Mouse (Mus musculus) liver, embryonic 13.5 days (tissue): ENCODE results near the gene Rbm38. TPM values are rescaled to one million over a fixed set of nuclear protein-coding genes. Genes with fewer than 3 reads are reported as not detected.

Experiments used
- ATAC-seq: fragments of 200-750 bp; cut with Nextera tagmentation; 2 replicates; pipeline ENCODE4 v1.8.0; 2017; ENCODE audit warnings: low read depth, mild to moderate bottlenecking, moderate number of reproducible peaks, moderate library complexity
- DNase-seq: peaks from one replicate; pipeline ENCODE4 v3.0.0; 2022
- H3K27ac ChIP-seq: fragments of 300-500 bp; sonication (generic); 2 replicates; pipeline ENCODE4 v1.5.1; 2015; ENCODE audit warnings: moderate library complexity, mild to moderate bottlenecking, inconsistent platforms
- H3K27me3 ChIP-seq: fragments of 300-500 bp; sonication (generic); 2 replicates; pipeline ENCODE4 v1.6.1; 2015; ENCODE audit warnings: mild to moderate bottlenecking, inconsistent platforms
- H3K36me3 ChIP-seq: fragments of 300-500 bp; sonication (generic); 2 replicates; pipeline ENCODE4 v1.6.1; 2015; ENCODE audit warnings: mild to moderate bottlenecking, inconsistent platforms
- H3K4me1 ChIP-seq: fragments of 300-500 bp; sonication (generic); replicated peaks from 2 replicates; pipeline ENCODE4 v1.6.1; 2015; ENCODE audit warnings: inconsistent platforms
- H3K4me2 ChIP-seq: fragments of 300-500 bp; sonication (generic); 2 replicates; pipeline ENCODE4 v1.6.1; 2015; ENCODE audit warnings: inconsistent platforms, mild to moderate bottlenecking, moderate library complexity
- H3K4me3 ChIP-seq: fragments of 300-500 bp; sonication (generic); replicated peaks from 2 replicates; pipeline ENCODE4 v1.5.1; 2015; ENCODE audit warnings: mild to moderate bottlenecking, inconsistent platforms
- H3K9ac ChIP-seq: fragments of 300-500 bp; sonication (generic); 2 replicates; pipeline ENCODE4 v1.6.1; 2015; ENCODE audit warnings: mild to moderate bottlenecking, inconsistent platforms
- H3K9me3 ChIP-seq: fragments of 300-500 bp; sonication (generic); replicated peaks from 2 replicates; pipeline ENCODE4 v1.6.1; 2016; ENCODE audit warnings: inconsistent platforms
- WGBS: fragments of 180-500 bp; shearing (Covaris S2); methylation state at CpG from one replicate; pipeline ENCODE4 v1.1.7; 2015; ENCODE audit not compliant: insufficient replicate concordance; 5-methylcytosine and 5-hydroxymethylcytosine counted together
- polyA plus RNA-seq: library from polyadenylated mRNA; unstranded; fragments of >200 nt; fragmentation: Nextera tagmentation; extraction: Ambion mirVana; gene quantifications from 2 replicates; pipeline ENCODE4 v1.2.1, GENCODE M21; 2015

The Rbm38 gene
- polyA plus RNA-seq, 1 experiment from 2014 or later, result 260 TPM

DNA sequence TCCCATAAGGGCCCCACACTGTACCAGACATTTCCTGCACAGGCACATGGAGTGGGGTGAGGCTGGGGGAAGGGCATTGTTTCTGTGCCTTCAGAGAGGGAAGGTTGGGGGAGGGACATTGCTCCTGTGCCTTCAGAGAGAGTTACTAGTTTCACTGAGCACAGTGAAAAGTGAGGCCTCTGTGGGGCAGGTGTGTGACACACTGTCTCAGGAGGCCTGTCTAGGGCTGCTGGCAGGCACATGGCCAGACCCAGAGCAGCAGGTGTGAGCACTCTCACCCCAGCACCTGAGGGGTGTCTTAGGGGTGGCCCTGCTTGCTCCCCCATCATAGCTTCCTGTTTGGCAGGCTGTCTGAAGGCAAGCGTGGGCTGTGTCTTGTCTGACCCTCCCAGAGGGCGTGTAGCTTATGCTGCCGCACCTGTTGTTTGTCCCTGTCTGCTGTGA, 6.4 kb downstream of the Rbm38 start:
- Histone ChIP-seq H3K9me3 (no peaks in the 10 kb centered on the region), H3K9ac (peak overlapping the region; percentile 98), H3K27me3 (no peaks in the 10 kb centered on the region), H3K36me3 (peaks cover 94% of the 10 kb centered on the region), H3K4me1 (peaks cover 90% of the 10 kb centered on the region), H3K27ac (peak overlapping the region; percentile 100), H3K4me3 (peak overlapping the region; percentile 97), H3K4me2 (peak overlapping the region; percentile 79)
- ATAC-seq (no peak), DNase-seq (no peak)
- 45% methylated on average over 3 of the region's 3 CpGs for WGBS

DNA sequence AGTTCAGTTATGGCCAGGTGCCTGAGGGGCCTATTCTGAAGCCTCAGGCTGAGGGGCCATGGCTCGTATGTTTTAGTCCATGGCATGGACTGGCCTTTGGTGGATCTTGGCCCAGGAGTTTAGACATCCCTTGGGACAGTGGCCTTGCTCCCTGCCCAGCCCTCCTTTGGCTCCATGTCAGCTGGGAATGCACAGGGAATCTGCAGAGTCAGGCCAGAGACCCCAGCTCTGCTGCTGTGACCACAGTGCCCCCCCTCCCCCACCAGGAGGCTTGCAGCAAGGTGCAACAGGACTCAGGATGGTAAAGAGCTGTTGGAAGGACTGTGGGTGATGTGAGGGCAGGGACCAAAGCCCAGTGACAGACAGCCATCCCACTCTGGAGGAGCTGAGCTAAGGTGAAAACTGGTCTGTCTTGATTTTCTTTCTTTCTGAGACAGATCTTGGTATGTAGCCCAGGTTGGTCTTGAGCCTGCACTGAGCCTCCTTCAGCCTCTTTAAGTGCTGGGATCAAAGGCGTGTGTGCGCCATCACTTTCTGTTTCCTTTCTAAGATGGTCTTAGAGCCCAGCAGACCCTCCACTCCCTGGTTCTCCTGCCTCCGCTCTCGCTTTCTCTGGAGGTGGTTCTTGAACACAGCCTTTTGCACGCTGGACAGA, 7.0 kb downstream of the Rbm38 start:
- peak overlapping the region; percentile 79 for H3K4me2 ChIP-seq
- H3K4me3 ChIP-seq, result peak overlapping the region; percentile 97
- H3K9me3 ChIP-seq, result no peaks in the 10 kb centered on the region
- H3K4me1 ChIP-seq, result peaks cover 95% of the 10 kb centered on the region
- 88% methylated on average over 6 of the region's 6 CpGs for WGBS
- DNase-seq (no peak), ATAC-seq (no peak)
- H3K27ac ChIP-seq, result peak overlapping the region; percentile 100
- no peaks in the 10 kb centered on the region for H3K27me3 ChIP-seq
- peak overlapping the region; percentile 98 for H3K9ac ChIP-seq
- H3K36me3 ChIP-seq, result peaks cover 100% of the 10 kb centered on the region

DNA sequence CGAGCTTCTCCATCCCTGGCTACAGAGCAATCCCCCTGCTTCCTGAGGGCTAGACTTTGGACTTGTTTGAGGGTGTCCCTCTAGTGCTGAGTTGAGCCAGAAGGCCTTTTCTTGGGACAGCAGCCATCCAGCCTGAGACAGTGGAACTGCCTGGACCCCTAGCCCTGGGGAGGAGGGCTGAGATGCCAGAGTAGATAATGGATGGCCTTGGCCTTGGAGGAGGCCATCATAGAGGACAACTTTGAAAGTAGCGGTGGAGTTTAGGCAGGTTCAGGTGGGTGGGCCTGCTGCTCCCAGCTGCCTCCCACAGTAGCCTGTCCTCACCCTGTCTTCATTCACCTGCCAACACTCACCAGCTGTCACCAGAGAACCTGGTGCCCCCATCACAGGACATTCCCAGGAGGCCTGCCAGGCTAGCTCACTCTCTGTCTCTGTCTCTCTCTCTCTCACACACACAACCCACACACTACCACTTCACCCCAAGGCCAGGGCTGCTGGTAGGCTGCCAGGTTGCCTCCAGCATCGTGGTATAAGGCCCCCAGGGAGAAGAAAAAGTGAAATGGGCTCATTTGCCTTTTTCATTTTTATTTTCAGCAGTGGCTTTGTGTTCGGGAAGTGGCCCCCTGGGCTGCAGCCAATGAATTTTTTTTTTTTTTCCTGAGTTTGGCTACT, 7.7 kb downstream of the Rbm38 start:
- ATAC-seq, result no peak
- Histone ChIP-seq H3K4me2 (peak overlapping the region; percentile 79), H3K4me3 (peak overlapping the region; percentile 97), H3K9me3 (no peaks in the 10 kb centered on the region), H3K4me1 (peaks cover 100% of the 10 kb centered on the region), H3K9ac (peak overlapping the region; percentile 98), H3K27ac (peak overlapping the region; percentile 100), H3K36me3 (peaks cover 100% of the 10 kb centered on the region), H3K27me3 (no peaks in the 10 kb centered on the region)
- no peak for DNase-seq
- 77% methylated on average over 4 of the region's 4 CpGs for WGBS

DNA sequence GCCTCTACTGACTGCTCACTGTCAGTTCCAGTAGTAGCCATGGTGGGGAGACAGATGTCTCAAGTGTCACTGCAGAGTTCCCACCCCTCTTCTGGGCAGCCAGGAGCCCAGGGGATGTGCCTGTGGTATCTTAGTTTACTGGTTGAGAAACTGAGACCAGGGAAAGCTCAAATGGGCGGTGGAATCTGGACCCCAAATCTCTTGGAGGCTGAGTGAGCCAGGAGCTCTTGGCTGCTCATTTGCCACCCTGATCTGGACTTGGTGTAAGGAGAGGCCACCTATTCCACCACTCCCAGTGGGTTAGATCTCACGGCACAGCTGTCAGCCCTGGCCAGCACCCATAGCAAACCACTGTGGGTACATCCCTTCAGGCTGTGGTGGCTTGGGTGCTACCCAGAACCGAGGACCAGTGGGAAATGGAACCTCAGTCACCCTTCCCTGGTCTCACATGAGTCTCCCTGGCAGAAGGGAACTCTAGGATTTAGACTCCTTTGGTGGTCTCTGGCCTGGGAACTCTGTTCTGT, 8.3 kb downstream of the Rbm38 start:
- Histone ChIP-seq H3K27ac (peak overlapping the region; percentile 100), H3K9me3 (no peaks in the 10 kb centered on the region), H3K4me2 (peak overlapping the region; percentile 79), H3K36me3 (peaks cover 100% of the 10 kb centered on the region), H3K27me3 (no peaks in the 10 kb centered on the region), H3K4me3 (peak overlapping the region; percentile 97), H3K4me1 (peaks cover 100% of the 10 kb centered on the region), H3K9ac (peak overlapping the region; percentile 98)
- ATAC-seq (no peak), DNase-seq (no peak)
- 87% methylated on average over 3 of the region's 3 CpGs for WGBS

DNA sequence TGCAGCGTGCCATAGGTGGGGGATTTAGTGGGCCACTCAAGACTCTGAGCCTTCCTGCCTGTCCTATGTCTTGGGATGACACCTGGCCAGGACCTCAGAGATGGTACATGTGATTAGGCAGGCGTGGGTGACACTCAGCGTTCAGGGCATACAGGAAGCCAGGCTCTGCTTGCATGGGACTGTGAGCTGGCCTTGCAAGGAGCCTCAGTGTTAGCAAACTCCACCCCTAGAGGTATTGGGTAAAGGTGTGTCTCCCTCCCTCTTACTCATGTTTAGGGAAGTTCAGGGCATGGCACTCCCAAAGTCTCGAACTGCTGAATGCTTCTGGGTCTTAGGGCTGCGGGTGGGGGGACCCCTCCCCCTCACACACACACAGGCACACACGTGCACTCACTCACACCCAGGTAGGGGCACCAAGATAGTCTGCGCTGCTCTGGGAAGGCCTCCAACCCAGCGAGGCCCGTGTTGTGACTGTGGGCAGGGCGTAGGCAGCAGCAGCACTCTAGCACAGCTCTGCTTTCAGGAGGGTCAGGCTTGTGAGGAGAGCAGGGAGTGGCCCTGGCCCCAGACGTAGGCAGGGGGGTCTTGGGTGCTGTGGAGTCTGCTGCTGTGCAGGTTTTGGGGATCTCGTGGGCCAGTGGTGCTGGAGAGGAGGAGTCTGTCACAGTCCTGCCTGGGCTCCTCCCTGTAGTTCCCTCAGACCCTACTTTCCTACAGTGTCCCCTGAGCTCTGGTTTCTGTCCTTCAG, 10.5 kb downstream of the Rbm38 start:
- Histone ChIP-seq H3K27ac (peak overlapping the region; percentile 100), H3K9me3 (no peaks in the 10 kb centered on the region), H3K4me2 (peak overlapping the region; percentile 79), H3K9ac (peak overlapping the region; percentile 98), H3K4me1 (peaks cover 100% of the 10 kb centered on the region), H3K27me3 (no peaks in the 10 kb centered on the region), H3K36me3 (peaks cover 100% of the 10 kb centered on the region), H3K4me3 (peak overlapping the region; percentile 97)
- no peak for DNase-seq
- no peak for ATAC-seq
- 59% methylated on average over 12 of the region's 12 CpGs for WGBS

DNA sequence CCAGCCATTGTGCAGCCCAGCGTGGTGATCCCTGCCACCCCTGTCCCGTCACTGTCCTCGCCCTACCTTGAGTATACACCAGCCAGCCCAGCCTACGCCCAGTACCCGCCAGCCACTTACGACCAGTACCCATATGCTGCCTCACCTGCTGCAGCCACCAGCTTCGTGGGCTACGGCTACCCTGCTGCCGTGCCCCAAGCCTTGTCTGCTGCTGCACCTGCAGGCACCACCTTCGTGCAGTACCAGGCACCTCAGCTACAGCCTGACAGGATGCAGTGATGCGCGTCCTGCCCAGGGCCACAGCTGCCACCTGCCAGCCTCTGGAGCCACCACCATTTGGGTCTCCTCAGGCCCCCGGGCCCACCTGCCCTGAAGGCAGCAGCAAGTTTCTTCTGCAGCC, 13.2 kb downstream of the Rbm38 start:
- DNase-seq (no peak), ATAC-seq (no peak)
- H3K9me3 ChIP-seq, result no peaks in the 10 kb centered on the region
- peaks cover 100% of the 10 kb centered on the region for H3K4me1 ChIP-seq
- peak overlapping the region; percentile 100 for H3K27ac ChIP-seq
- H3K4me2 ChIP-seq, result peak overlapping the region; percentile 79
- H3K36me3 ChIP-seq, result peaks cover 86% of the 10 kb centered on the region
- no peaks in the 10 kb centered on the region for H3K27me3 ChIP-seq
- H3K9ac ChIP-seq, result peak overlapping the region; percentile 98
- 85% methylated on average over 13 of the region's 13 CpGs for WGBS
- H3K4me3 ChIP-seq, result peak overlapping the region; percentile 97

DNA sequence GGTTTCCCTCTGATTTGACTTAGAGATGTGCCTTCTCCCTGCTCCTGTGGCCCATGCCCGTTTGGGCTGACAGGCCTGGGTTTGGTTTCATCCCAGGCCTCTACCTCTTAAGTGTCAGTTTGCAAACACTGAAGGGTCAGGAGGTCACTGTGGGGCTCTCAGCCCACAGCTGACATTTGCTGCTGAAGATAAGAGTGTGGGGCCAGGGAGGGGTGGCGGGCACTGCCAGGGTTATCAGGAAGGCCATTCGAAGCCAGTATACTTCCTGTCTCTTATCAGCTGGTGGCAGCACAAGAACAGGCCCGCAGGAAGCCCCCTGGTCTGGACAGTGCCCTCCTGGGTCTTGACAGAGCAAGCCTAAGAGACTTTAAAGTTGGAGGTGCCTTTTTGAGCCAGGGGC, 14.7 kb downstream of the Rbm38 start:
- Histone ChIP-seq H3K27ac (peak overlapping the region; percentile 100), H3K36me3 (peaks cover 79% of the 10 kb centered on the region), H3K4me2 (peak overlapping the region; percentile 79), H3K27me3 (no peaks in the 10 kb centered on the region), H3K4me3 (peak overlapping the region; percentile 97), H3K4me1 (peaks cover 100% of the 10 kb centered on the region), H3K9me3 (no peaks in the 10 kb centered on the region), H3K9ac (peak overlapping the region; percentile 98)
- DNase-seq (peak; percentile 91), ATAC-seq (peak; percentile 56)
- 3% methylated on average over 4 of the region's 4 CpGs for WGBS

DNA sequence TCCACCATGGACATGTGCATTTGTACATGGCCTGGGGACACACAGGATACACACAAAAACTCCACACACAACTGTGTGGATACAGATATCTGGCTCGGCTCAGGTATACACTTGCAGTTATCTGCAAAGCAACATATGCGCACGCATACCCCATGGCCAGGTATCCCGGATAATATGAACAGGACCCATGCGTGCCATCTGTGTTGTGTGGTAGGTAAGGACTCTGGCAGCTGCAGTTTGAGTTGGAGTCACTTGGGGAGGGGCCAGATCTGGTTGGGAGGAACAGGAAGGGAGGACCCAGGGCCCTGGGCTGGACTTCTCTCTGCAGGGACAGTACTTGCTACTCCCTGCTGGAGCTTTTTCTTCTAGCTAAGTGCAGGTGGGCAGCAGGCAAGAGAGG, 15.4 kb downstream of the Rbm38 start:
- no peak for ATAC-seq
- peak overlapping the region; percentile 79 for H3K4me2 ChIP-seq
- WGBS, result 36% methylated on average over 5 of the region's 5 CpGs

DNA sequence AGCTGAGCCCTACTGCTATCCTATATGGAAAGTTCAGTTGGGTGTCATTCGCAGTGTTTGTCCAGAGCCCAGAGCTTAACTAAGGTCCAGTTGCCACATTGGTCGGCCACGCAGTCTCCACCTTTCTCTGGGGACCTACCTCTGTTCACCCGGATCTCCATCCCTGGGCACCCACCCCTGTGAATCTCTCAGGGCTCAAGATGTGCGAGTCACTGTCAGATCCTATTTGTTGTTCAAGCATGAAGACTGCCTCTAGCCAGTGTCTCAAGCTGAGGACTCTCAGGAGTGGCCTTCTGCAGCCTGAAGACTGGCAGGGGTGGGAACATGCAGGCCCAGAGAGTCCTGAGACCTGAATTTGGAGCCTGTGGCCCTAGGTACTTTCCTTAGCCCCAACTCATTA, 15.8 kb downstream of the Rbm38 start:
- H3K27me3 ChIP-seq, result no peaks in the 10 kb centered on the region
- 60% methylated on average over 5 of the region's 5 CpGs for WGBS
- peak overlapping the region; percentile 32 for H3K4me3 ChIP-seq
- peak overlapping the region; percentile 79 for H3K4me2 ChIP-seq
- peaks cover 100% of the 10 kb centered on the region for H3K4me1 ChIP-seq
- H3K27ac ChIP-seq, result peak overlapping the region; percentile 100
- peak overlapping the region; percentile 98 for H3K9ac ChIP-seq
- no peaks in the 10 kb centered on the region for H3K9me3 ChIP-seq
- H3K36me3 ChIP-seq, result peaks cover 71% of the 10 kb centered on the region
- ATAC-seq (no peak), DNase-seq (no peak)

More for the DNA sequence above, 15.4 kb downstream of the Rbm38 start:
- Histone ChIP-seq H3K4me3 (peak overlapping the region; percentile 32), H3K9ac (peak overlapping the region; percentile 98), H3K36me3 (peaks cover 75% of the 10 kb centered on the region), H3K9me3 (no peaks in the 10 kb centered on the region), H3K27ac (peak overlapping the region; percentile 100), H3K27me3 (no peaks in the 10 kb centered on the region), H3K4me1 (peaks cover 100% of the 10 kb centered on the region)
- peak; percentile 61 for DNase-seq

DNA sequence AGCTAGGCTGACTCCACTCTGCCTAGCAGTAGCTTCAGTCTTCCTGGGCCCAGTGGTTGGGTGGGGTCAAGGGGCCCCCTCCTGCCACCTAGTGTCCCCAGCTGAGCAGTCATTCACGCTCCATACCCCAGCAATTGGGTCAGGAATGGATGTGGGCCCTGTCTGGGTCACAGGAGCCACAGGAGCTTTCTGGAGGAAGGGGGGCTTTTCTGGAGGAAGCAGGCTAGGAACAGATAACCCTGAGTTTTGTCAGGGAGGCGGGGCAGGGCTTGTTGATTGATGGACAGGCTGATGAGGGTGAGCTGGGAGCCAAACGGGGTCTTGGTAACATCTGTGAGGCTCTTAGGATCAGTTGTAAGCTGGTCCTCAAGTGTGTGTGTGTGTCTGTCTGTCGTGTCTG, 16.3 kb downstream of the Rbm38 start:
- 8% methylated on average over 4 of the region's 4 CpGs for WGBS
- H3K27me3 ChIP-seq, result no peaks in the 10 kb centered on the region
- peak overlapping the region; percentile 79 for H3K4me2 ChIP-seq
- peaks cover 66% of the 10 kb centered on the region for H3K36me3 ChIP-seq
- H3K9ac ChIP-seq, result peak overlapping the region; percentile 98
- ATAC-seq (0 out of 2 replicates have a peak, but pooled peaks have one; percentile 1), DNase-seq (peak; percentile 66)
- H3K27ac ChIP-seq, result peak overlapping the region; percentile 100
- peak overlapping the region; percentile 32 for H3K4me3 ChIP-seq
- peaks cover 100% of the 10 kb centered on the region for H3K4me1 ChIP-seq
- H3K9me3 ChIP-seq, result no peaks in the 10 kb centered on the region

DNA sequence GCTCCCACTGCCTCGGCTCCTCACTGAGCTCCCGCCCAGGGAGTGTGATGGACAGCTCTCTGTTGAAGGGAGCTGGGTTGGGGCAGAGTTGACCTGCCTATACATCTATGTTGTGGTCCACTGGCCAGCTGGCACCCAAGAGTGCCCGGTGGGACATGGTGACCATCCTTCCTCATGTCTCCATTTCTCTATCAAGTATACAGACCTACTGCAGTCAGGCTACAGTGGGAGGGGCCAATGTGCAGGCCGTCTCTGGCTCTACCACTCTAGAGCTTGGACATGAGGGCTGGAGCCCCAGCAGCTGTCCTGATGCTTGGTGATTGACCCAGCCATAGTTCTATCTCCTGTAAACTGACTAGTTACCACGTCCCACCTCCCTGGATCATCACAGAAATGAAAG, 17.0 kb downstream of the Rbm38 start:
- Histone ChIP-seq H3K9me3 (no peaks in the 10 kb centered on the region), H3K36me3 (peaks cover 58% of the 10 kb centered on the region), H3K27me3 (no peaks in the 10 kb centered on the region), H3K4me2 (peak overlapping the region; percentile 79), H3K27ac (peak overlapping the region; percentile 100), H3K9ac (peak overlapping the region; percentile 98), H3K4me3 (peak overlapping the region; percentile 43), H3K4me1 (peaks cover 100% of the 10 kb centered on the region)
- DNase-seq (peak; percentile 60), ATAC-seq (no peak)
- WGBS, result 37% methylated on average over 5 of the region's 5 CpGs
